Mouse (Mus musculus): ENCODE measurements around the gene Nrip2.

The Nrip2 gene

DNA sequence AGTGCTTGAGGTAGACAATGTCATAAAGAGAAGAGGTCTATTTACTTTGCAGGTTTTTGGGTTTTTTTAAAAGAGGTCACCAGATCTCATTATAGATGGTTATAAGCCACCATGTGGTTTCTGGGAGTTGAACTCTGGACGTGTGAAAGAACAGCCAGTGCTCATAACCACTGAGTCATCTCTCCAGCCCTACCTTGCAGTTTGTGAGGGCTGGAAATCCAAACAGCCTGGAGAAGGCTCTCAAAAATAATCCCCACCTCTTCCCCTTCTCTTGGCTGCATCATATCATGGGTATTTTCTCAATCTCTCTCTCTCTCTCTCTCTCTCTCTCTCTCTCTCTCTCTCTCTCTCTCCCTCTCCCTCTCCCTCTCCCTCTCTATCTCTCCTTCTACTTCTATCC, 8.4 kb upstream of the Nrip2 start:
- in situ Hi-C loops (cut with MboI; ENCODE audit: low sequenced_read_pairs), result no loop called here

DNA sequence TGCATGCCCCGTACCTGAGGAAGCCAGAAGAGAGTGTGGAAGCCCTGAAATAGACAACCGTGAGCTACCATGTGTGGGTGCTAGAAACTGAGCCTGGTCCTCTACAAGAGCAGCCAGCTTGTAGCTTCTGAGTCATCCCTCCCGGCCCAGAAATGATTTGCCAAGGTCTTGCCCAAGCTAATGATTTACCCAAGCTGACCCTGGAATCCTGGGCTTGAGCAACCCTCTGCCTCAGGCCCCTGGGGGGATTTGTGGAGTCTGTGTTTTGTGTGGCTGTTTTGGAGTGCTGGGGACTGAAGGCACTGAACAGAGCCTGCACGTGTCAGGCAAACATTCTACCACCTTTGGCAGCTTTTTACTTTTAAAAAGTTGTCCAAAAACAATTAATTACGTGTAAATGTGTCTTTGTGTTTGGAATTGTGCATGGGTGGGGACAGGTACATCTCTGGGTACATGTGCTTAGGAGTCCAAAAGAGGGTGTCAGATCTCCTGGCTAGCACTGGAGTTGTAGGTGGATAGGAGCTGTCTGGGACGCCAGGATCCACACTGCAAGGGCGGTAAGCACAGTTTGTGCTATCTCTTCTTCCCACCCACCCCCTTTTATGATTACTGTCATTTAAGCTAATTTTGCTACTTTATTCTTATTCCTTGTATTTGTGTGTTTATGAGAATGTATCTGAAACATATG, 1.4 kb upstream of the Nrip2 start:
- in situ Hi-C loops (cut with MboI; ENCODE audit: low sequenced_read_pairs), result no loop called here

DNA sequence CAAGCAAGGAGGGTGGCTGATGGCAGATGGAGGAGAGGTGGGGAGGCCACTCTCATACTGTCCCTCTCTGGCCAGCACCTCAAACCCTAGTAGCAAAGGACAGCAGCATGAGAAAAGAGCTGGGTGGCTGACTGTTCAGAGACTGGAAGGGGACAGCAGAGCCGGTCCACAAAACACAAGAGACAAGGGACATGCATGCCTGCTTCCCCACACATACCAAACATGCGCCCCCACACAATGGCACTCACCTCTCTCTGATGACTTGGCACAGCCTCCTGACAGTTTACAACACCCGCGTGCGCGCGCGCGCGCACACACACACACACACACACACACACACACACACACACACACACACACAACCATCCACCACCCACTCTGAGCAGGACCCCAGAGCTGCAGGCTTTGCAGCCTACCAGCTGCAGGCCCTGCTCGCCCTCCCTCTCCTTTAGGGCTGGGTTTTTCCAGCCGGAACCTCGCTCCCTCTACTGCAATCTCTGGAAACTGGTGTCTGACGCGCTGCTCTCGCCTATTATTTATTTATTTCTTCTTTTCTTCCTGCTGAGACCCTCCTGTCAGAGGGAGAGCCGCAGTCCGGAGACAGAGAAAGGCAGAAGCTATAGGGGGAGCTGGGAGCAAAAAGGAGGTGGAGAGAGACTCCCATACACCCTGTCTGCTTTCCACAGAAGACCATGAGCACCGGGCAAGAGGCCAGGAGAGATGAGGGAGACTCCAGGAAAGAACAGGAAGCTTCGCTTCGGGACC, 507 bp downstream of the Nrip2 start:
- in situ Hi-C loops (cut with MboI; ENCODE audit: low sequenced_read_pairs), result no loop called here

DNA sequence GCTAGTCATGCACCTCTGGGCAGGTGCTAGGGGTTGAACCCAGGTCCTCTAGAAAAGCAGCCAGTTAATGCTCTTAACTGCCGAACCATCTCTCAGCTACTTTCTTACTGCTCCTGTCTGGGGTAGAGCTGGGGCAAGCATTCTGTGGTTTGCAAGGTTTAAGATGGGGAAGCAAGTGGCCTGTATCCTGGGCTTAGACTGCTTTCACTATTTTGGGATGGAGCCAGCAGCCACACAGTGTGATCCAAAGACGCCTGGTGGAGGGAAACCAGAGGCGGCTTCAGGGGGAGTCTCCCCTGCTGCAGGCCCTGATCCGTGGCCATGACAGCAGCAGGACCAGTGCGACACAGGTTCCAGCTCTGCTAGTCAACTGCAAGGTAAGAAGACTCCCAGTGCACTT, 5.6 kb downstream of the Nrip2 start:
- in situ Hi-C loops (cut with MboI; ENCODE audit: low sequenced_read_pairs), result no loop called here

DNA sequence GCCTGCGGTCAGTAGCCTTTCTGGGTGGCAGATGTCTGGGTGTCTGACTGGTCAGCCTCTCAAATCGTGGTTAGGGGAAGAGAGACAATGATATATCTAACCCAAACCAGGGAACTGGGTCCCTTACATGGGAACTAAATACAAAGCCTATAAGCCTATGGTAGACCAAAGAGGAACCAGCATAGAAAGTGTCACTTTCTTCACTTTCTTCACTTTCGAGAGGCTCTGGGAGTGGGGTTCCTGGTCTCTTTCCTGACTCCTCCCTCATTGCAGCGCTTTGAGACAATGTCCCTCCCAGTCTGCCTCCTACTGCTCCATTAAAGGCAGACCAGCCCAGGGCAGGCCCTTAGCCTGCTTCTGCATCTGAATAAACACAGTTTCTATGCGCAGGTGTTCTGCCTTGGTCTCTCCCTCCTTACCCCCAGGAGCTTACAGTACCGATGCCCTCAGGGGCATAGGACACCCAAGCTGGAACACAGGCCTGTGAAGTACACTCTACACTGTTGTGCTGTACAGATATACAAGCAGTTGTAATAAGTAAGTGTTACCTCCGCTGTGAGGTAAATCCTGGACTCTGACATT, 9.5 kb downstream of the Nrip2 start:
- in situ Hi-C loops (cut with MboI; ENCODE audit: low sequenced_read_pairs), result no loop called here

DNA sequence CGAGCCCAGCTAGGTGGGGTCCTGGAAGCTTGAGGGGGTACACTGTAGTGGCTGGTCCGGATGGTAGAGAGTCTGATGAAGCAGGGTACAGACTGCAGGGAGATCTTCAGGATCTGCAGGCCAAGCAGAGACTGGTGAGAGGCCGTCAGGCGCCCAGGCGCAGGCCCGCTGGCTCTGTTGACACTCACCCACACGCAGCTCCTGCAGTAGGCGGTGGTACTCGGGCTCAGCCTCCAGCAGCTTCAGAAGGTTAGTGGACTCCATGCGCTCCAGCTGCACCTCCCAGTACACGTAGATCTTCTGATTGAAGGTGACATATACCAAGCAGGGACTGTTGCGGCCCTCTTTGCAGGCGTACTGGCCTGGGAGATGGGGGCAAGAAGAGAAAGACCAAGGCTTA, 11.2 kb downstream of the Nrip2 start:
- in situ Hi-C loops (cut with MboI; ENCODE audit: low sequenced_read_pairs), result loop anchor here (10.0 kb wide), 1 partner anchor 96 kb away; no protein-coding TSS in a partner anchor

DNA sequence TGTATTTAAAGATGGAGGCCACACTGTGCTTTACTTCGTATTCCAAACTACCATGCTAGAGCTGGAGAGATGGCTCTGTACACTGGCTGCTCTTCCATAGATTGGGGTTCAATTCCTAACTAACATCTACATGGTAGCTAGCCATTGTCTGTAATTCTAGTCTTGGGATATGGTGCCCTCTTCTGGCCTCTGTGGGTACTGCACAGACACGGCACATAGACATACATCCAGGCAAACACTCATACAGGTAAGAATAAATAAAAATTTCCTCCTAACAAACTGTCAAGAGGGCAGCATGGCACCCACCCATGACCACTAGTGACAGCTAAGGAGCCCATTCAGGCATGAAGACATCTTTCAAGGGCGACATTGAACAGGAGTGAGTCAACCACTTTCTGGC, 12.0 kb downstream of the Nrip2 start:
- in situ Hi-C loops (cut with MboI; ENCODE audit: low sequenced_read_pairs), result loop anchor here (10.0 kb wide), 1 partner anchor 96 kb away; no protein-coding TSS in a partner anchor

DNA sequence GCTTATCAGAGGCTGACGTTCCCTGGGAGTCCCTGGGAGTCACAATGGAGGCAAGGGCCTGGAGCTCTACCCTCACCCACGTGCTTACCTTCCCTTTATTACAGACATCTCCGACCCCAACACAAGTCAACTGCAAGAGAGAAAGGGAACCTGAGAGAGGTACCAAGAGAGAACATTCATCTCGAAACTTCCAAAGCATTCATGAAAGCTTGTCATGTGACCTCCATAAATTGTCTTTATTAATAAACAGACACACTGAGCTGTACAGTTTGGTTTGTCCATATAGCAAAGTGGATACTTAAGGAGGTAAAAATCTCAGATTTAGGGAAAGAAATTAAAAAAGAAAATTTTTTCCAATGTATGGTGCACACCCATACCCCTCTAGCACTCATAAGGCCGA, 17.1 kb downstream of the Nrip2 start:
- in situ Hi-C loops (cut with MboI; ENCODE audit: low sequenced_read_pairs), result loop anchor here (10.0 kb wide), 1 partner anchor 101 kb away; no protein-coding TSS in a partner anchor

DNA sequence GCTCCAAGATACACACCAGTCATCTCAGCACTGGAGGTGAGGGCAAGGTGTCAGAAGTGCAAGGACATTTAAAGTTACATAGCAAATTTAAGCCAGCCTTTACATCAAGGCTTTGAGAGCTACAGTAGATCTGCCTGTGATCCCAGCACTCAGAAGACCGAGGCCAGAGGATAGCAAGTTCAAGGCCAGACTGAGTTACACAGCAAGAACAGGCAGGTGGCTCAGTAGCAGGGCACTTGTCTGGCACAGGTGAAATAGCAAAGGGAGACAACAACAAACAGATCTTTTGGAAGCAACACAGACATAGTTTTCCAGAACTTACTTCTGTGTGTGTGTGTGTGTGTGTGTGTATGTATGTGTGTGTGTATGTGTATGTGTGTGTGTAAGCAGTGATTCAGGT, 19.0 kb downstream of the Nrip2 start:
- in situ Hi-C loops (cut with MboI; ENCODE audit: low sequenced_read_pairs), result loop anchor here (10.0 kb wide), 1 partner anchor 103 kb away; no protein-coding TSS in a partner anchor

DNA sequence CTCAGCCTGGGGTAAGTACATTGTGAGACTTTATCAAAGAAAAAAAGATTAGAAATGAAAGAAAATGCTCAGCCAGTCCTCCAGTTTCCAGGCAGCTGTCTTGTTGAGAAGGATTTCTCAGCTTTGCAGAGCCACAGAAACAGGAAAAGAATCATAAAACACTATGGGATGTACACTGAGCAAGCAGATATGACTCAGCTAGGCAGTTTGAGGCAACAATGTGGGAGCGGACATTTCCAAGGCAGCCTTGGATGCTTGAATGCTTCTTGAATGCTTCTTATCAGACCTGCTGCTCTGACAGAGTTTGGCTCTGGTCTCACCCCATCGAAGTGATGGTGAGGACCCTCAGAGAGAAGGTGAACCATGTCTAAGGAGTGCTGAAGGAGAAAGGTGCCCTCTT, 21.9 kb downstream of the Nrip2 start:
- in situ Hi-C loops (cut with MboI; ENCODE audit: low sequenced_read_pairs), result no loop called here

DNA sequence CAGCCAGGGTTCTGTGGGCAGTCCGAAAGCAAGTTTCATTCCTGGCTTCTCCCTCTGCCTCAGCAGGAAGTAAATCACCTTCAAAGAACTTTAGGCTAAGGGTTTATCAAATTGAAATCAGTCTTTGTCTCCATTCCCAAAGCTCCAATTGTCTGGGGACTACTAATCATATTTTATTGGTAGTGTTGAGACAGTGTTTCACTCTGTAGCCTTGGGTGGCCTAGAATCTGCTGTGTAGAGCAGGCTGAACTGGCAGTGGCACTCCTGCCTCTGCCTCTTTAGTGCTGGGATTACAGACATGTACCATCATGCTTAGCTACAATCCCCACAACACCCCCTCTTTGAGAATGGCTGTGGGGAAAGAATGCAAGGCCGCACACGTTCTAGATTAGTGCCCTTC, 22.4 kb downstream of the Nrip2 start:
- in situ Hi-C loops (cut with MboI; ENCODE audit: low sequenced_read_pairs), result no loop called here

DNA sequence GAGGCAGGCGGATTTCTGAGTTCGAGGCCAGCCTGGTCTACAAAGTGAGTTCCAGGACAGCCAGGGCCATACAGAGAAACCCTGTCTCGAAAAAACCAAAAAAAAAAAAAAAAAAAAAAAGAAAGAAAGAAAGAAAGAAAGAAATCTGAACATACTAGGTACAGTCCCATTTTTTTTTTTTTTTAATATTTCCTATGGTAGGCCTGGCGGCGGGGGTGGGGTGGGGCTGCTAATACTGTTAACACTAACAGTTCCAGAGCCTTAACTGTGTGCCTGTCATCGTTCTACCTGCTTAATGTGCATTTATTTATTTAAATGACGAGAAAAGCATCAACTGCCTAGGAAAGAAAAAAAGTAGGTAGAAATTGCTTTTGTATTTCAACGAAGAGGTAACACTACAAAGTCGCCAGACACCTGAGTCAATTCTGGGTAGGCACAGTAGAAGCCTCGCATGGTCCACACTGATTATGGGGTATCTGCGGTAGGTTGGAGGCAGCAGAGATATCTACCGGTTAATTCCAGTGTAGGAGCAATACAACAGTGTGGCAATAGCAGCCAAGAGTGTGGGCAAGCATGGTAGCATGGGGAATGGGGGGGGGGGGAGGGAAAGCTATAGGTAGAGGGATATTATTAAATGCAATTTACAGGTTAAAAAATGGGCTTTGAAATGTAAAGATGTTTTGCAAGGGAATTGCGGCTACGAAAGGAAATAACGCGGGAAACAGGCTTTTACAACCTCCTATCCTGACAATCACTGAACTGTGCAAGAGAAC, 24.6 kb downstream of the Nrip2 start:
- in situ Hi-C loops (cut with MboI; ENCODE audit: low sequenced_read_pairs), result no loop called here

DNA sequence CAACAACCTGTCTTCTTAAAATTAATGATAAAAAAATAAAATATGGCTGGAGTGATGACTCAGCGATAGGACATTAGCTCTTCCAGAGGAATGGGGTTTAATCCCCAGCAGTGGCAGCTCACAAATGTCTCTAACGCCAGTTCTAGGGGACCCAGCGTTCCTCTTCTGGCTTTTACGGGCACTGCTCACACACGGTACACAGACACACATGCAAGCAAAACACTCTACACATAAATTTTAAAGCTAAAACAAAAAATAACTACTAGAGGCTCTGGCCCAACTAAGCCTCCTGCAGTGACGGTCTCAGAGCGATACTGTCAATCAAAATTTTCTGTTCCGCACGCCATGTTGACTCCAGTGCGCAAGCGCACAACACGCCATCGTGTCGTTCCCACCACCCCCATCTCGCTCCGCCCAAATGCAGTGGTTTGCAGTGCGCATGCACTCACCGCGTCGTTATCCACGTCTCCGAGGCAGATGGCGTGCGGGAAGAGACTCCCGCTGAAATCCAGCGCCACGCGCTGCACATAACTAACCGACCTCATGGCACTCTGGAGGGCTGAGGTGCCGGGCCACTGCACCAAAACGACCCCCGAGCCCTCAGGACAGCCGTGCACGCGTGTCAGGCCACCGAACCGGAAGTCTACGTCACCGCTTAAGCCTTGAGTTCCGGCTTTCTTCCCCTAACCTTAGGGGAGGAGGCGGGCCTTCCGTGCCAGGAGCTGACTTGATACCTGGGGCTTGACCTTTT, 25.3 kb downstream of the Nrip2 start, which contains the start of gene Itfg2:
Gene Itfg2, minus strand, starts transcription at position 663 of the 751 bp plus-strand sequence.
- in situ Hi-C loops (cut with MboI; ENCODE audit: low sequenced_read_pairs), result no loop called here

DNA sequence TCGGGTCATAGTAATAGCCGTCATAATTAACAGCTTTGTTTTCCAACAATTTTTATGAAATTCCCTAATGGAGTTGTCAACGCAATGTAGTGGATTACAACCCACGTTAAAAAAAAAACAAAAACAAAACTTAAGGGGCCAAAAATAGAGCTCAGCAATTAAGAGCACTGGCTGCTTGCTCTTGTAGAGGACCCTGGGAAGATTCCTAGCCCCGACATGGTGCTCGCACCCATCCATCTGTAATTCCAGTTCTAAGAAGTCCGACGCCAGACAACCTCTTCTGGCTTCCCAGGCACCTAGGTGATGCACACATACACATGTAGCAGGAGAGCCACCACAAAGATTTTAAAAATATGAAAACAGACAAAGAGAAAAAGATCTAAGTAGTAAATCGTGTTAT, 25.9 kb downstream of the Nrip2 start:
- in situ Hi-C loops (cut with MboI; ENCODE audit: low sequenced_read_pairs), result no loop called here

DNA sequence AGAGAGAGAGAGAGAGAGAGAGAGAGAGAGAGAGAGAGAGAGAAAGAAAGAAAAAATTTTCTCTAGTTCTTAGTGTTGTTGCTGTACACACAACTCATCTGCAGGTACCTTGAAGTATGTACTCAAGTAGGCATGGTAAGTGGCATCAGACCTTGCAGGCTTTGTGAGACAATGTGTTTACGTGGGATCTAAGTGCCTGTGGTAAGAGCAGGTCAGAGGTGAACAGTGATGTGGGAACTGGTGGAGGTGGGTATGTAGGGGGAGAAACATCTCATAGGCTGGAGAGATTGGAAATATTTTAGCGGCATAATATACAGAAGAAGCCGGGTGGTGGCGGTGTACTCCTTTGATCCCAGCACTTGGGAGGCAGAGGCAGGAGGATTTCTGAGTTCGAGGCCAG, 28.5 kb downstream of the Nrip2 start:
- in situ Hi-C loops (cut with MboI; ENCODE audit: low sequenced_read_pairs), result no loop called here

DNA sequence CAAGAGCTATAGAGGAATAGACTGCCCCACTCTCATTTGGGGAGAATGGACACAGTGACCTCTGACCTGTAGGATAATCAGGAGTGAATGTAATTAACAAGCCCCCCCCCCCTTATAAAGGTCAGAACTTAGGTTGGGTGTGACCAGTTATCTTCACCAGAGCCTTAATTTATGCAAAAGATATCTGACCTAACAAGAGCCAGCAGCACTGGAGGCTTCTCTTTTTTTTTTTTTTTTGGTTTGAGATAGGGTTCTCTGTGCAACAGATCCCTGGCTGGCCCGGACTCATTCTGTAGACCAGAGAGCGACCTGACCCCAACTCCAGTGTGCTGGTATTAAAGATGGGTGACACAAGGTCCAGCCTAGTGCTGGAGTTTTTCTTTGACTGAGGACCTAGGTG, 30.2 kb downstream of the Nrip2 start:
- in situ Hi-C loops (cut with MboI; ENCODE audit: low sequenced_read_pairs), result no loop called here

DNA sequence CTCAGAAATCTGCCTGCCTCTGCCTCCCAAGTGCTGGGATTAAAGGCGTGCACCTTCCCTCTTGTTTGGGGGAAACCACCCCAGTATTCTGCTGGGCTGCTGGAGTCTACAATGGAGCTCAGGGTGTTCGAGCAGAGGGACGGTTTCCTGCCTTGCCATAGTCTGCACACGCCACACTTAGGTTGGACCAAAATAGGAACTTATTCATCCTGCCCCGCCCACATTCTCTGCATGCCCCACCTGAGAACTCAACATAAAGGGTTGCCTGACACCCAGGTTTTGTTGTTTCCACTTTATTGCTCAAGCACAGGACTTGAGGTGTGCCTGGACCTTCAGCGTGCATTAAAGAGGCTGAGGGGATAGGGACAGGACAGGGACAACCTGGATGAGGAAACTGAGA, 30.7 kb downstream of the Nrip2 start:
- in situ Hi-C loops (cut with MboI; ENCODE audit: low sequenced_read_pairs), result no loop called here

DNA sequence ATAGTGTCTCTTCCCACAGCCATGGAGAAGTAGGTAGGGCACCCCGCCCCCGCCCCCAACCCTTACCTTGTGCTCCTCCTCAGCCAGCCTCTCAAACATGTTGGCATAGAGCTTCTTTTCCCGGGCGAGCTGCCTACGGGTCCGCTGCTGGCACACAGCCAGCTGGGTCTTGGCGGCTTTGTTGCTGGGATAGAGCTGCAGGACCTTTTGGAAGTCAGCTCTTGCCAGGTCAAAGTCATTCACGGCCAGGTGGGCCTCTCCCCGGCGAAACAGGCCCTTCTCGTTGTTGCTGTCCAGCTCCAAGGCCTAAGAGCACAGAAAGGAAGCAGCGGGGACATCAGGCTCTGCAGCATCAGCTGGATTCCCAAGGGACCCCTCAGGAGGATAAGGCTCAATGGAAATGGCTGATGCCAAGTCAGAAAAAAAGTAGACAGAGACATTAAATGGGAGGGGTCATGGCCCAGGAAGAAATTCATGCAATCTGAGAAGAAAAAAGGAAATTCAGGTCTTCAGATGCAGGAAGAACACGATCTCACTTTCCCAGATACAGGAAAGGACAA, 33.3 kb downstream of the Nrip2 start:
- in situ Hi-C loops (cut with MboI; ENCODE audit: low sequenced_read_pairs), result no loop called here

DNA sequence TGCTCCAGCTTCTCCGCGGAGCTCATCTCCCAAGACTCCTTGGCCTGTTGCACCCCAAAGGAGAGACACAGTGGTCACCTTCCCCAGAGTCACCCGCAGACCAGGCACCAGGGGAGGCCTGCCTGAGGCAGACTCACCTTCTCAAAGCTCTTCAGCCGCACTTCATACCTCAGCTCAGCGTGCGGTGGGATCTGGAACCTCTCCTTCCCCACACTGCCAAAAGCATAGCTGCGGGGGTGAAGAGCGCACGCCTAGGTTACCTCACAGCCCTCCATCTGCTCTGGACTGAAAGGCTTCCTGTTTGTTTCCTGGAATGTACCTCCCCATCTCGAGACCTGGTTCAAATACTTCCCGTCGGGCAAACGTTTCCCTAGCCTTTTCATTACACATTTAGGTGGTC, 34.5 kb downstream of the Nrip2 start:
- in situ Hi-C loops (cut with MboI; ENCODE audit: low sequenced_read_pairs), result no loop called here

DNA sequence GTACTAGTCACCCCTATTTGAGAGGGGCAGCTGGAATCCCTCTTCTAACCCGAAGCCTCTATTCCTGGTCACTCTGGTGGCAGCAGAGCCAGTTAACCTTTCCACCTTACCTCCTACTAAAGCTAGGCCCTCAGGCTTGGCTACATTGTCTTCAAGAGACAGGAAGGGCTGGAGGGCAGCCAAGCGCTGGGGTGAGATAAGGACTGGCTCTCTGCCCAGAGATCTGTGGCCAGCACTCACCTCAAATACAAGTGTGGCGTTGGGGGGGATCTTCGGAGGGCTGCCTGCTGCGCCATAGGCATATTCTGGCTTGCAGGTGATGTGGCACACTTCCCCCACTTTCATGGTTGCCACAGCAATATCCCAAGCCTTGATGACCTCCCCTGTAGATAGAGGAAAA, 36.4 kb downstream of the Nrip2 start:
- in situ Hi-C loops (cut with MboI; ENCODE audit: low sequenced_read_pairs), result no loop called here
